Mouse (Mus musculus) megakaryocyte, embryonic 14.5 days (primary cell): ENCODE measurements around the gene Cdc25a.

Source experiments
- FLI1 ChIP-seq: IDR thresholded peaks from 2 replicates; pipeline ENCODE4 v1.6.1; 2012; ENCODE audit warnings: low read length, inconsistent platforms, mixed read lengths
- GATA1 ChIP-seq: IDR thresholded peaks from 3 replicates; pipeline ENCODE4 v1.6.1; 2012; ENCODE audit warnings: mixed read lengths, low read length, inconsistent platforms, borderline replicate concordance

GRCm38 (mm10) chr9:109914269-109914926, 39.0 kb downstream of the Cdc25a start:
- TF ChIP-seq GATA1, result no peak
- no peak for TF ChIP-seq FLI1
